Mouse (Mus musculus): ENCODE measurements around the gene Catsper4.
"Not testable (repeated sequence)": the region's sequence is repeated elsewhere in the genome, so short reads cannot be mapped to it uniquely, and the experiment has no call there.

Catsper4 gene

GRCm38 (mm10) chr4:134227194-134227593 lies at the start of gene Catsper4:
Gene Catsper4 (minus strand): TSS chr4:134227383.
- in situ Hi-C loops (cut with MboI, MseI), result no loop called here

GRCm38 (mm10) chr4:134273417-134274345 lies 46.5 kb upstream of the Catsper4 start:
- in situ Hi-C loops (cut with MboI, MseI), result no loop called here

GRCm38 (mm10) chr4:134272731-134273416 lies 45.7 kb upstream of the Catsper4 start:
- in situ Hi-C loops (cut with MboI, MseI), result no loop called here

GRCm38 (mm10) chr4:134271979-134272378 lies 44.8 kb upstream of the Catsper4 start:
- in situ Hi-C loops (cut with MboI, MseI), result no loop called here

- in situ Hi-C loops (cut with MboI, MseI), result not testable (repeated sequence)
These were observed 42.4 kb upstream of the Catsper4 start for GRCm38 (mm10) chr4:134269622-134270021.

GRCm38 (mm10) chr4:134268102-134268655 lies 41.0 kb upstream of the Catsper4 start:
- in situ Hi-C loops (cut with MboI, MseI), result no loop called here

GRCm38 (mm10) chr4:134265860-134266585 lies 38.8 kb upstream of the Catsper4 start:
- in situ Hi-C loops (cut with MboI, MseI), result no loop called here

GRCm38 (mm10) chr4:134263191-134263590 lies 36.0 kb upstream of the Catsper4 start:
- in situ Hi-C loops (cut with MboI, MseI), result no loop called here

- in situ Hi-C loops (cut with MboI, MseI), result no loop called here
These were observed 31.2 kb upstream of the Catsper4 start for GRCm38 (mm10) chr4:134258354-134258753.

GRCm38 (mm10) chr4:134257198-134258009 lies 30.2 kb upstream of the Catsper4 start:
- in situ Hi-C loops (cut with MboI, MseI), result no loop called here

GRCm38 (mm10) chr4:134256407-134257197 lies 29.4 kb upstream of the Catsper4 start:
- in situ Hi-C loops (cut with MboI, MseI), result no loop called here

- in situ Hi-C loops (cut with MboI, MseI), result no loop called here
These were observed 28.7 kb upstream of the Catsper4 start for GRCm38 (mm10) chr4:134255854-134256253.

- in situ Hi-C loops (cut with MboI, MseI), result no loop called here
These were observed 27.7 kb upstream of the Catsper4 start for GRCm38 (mm10) chr4:134254835-134255234.

GRCm38 (mm10) chr4:134253722-134254324 lies 26.6 kb upstream of the Catsper4 start, which contains the start of gene Grrp1:
Gene Grrp1 (minus strand): TSS chr4:134254106.
- in situ Hi-C loops (cut with MboI, MseI), result no loop called here

GRCm38 (mm10) chr4:134252911-134253721 lies 25.9 kb upstream of the Catsper4 start:
- in situ Hi-C loops (cut with MboI, MseI), result no loop called here

- in situ Hi-C loops (cut with MboI, MseI), result no loop called here
These were observed 25.1 kb upstream of the Catsper4 start for GRCm38 (mm10) chr4:134252131-134252910.

- in situ Hi-C loops (cut with MboI, MseI), result no loop called here
These were observed 24.3 kb upstream of the Catsper4 start for GRCm38 (mm10) chr4:134251241-134252130.
